9 mouse cellular contexts compared by ENCODE assay signal in genomic region chr7:61877311-61878065, GRCm38 (mm10).
DNase-seq lines count a peak whose midpoint lies in the region; ATAC-seq and TF ChIP-seq lines count a peak whose summit lies in the region.
"Had no signal": no experiment of that assay in that cellular context is flagged by ENCODE, and none has a peak within 500 bp of the region (broad histone marks: within the 10 kb centered on the region; RNA-seq: fewer than 3 reads in every experiment).

No protein-coding gene starts in this region.

- H3K27me3 ChIP-seq in Patski: no peaks in the 10 kb centered on the region
- H3K27me3 ChIP-seq: liver, embryonic 15.5 days had no signal

- POLR2A ChIA-PET in Patski (lab: Charles Lee): no interaction called here

- DNase-seq in Patski (ENCODE audit: low read depth, low spot score): peak; percentile 56
- DNase-seq in brain, embryonic 18.5 days (ENCODE audit: low read depth, low spot score): peak; percentile 71
- DNase-seq in frontal cortex, adult 2 months (ENCODE audit: extremely low spot score in 1 of 2, low spot score in 1 of 2): peak; percentile 69 to 78
- DNase-seq in left cerebral cortex, adult 11 months (ENCODE audit: low spot score): peak; percentile 83
- peak; percentile 1 for DNase-seq in retina, embryonic 14.5 days (ENCODE audit: low spot score)
- DNase-seq in thymus, postnatal 25 days: no peak
- no peak for DNase-seq in adipocyte (ENCODE audit: low spot score)
- no peak for DNase-seq in testis, postnatal 14 days (ENCODE audit: low spot score)

- peak; percentile 80 for ATAC-seq in Patski

- CTCF ChIA-PET in Patski (lab: Charles Lee): no interaction called here

- TF ChIP-seq CTCF in Patski (IDR thresholded peaks at IDR 0.05): no peak

- in situ Hi-C loops in Patski (cut with MboI; ENCODE audit: low pct_unique_long_range_greater_than_20kb): no loop called here

Comparison
In these comparisons a context has a peak if more than half of its experiments do, and no peak if none do; other contexts are left out.
1. DNase-seq: peak in Patski (single experiment), brain, embryonic 18.5 days (single experiment), frontal cortex, adult 2 months (2 of 2), left cerebral cortex, adult 11 months (single experiment) and retina, embryonic 14.5 days (single experiment); none in thymus, postnatal 25 days (single experiment), adipocyte (single experiment) and testis, postnatal 14 days (single experiment).